Mouse (Mus musculus) A20 (cell line): ENCODE results near the gene Hdac4.

Experiments used
- DNase-seq: peaks from one replicate; pipeline ENCODE4 v3.0.0-alpha.2; 2011; ENCODE audit warnings: low read depth, low spot score

Hdac4 gene

DNA sequence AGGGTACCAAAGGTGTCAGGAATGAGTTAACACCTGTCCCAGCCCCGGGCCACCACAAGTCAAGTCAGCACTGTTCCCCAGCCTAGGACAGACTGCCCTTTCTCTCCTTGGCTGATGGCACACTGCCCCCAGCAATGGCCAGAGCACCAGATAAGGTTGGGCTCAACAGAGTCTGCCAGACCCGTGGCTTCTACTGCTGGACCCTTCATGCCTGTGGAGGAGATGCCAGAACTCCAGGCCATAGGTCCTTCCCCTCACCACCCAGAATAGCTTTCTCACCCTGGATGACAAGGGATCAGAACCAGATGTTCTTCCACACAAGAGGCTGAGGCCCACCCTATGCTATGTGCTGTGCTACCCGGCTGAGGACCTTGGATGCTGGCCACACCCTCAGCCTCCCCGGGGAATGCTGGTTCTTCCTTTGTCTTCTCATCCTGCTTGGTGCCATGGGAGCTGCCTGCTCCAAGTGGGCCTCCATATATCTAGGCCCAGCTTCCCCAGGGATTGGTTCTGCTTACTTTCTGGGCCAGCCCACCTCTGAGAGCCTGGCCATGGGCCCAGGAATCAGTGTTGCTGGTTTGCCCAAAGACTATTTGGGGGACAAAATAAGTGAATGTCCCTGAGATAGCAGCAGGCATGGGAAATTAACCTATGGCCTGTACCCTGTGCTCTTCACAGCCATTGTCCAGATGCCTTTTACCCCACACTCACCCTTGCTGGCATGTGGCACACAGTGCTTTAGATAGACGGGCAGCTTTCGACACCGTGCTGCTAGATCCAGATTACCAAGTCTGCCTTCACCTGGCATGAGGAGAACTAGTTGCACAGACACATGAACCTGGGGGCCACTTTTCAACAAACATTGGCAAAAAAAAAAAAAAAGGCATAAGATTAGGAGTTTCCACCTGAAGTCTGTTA is 273.0 kb downstream of the Hdac4 start:
- no peak for DNase-seq

DNA sequence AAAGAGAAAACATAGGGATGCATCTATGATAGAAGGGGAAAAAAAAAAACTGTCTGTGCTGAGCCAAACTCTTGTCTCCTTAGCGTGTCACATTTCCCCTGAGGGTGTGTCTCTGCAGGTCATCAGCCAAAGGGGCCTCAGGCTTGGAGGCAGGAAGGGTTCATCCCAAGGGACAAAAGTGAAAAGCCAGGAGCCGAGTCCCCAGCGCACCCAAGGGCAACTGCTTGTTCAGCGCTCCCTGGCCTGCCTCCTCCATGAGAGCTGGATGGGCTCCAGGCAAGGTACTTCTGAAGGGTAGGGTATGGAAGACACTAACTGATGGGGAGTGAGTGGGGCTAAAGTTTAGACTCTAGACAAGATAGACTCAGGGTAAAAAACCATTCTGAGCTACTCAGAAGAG is 273.8 kb downstream of the Hdac4 start:
- no peak for DNase-seq

DNA sequence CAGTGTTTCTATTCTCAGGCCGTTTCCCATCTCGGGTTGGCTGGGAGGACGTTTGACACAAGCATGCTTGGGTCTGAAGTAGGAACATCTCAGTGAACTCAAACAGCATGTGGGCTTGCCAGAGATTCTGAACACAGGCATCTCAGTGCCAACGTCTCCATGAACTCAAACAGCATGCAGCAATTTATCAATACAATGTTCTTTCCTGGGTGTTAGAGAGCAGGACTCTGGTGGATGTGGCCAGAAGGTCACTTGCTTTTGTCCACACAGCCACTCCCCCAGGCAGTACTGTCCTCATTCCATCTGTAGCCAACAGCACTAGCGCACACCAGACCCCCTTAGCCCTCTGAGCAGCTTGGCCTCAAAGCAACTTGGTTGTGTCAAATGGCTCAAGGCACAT is 274.2 kb downstream of the Hdac4 start:
- DNase-seq, result no peak

DNA sequence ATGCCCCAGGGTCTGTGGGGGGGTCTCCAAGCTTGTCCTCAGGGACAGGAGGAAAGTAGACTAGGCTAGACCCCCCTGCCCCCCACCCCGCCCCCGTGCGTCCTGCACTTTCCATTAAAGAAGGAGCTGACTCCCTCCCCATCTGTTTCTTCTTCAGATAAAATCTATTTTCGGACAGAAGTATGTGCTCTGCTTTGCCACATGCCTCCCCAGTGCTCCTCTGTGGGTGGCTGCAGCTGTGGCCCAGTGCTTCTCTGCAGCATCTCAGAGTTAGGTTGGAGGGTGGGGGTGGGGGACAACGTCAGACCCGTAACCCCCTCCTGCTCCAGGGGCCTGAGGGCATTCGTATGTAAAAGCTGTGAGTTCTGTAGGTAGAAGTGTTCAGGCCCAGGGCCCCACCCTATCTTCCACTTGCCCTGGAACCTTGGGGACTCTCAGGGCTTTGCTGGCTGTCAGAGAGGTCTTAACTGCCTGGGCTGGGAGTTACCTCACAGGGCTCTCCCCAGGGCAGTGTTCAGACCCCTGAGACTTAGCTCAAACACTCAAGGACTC is 275.4 kb downstream of the Hdac4 start:
- DNase-seq, result no peak

DNA sequence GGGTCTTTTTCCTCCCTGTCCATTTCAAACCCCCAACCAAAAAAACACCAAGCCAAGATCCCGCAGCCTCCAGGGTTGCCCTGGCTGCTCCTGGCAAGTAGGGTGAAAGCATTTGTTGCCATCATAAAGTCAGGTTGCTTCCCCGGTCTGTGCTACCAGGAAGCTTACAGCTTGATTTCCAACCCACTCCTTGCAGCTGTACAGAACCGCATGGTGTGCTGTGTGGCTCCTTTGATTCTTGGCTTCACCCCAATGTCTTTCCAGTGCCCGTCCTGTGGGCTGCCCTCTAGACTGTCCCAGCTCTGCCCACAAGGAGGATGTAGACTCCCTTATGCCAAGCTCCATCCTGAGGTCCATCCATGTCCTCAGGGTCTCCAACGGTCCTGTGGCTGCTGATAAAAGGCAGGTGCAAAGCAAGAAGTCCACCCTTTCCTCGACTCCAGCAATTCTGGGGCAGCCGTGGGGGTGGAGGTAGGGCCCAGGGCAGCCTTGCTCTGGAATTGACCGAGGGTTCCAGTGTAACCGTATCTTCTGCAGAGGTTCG is 277.2 kb downstream of the Hdac4 start:
- no peak for DNase-seq

DNA sequence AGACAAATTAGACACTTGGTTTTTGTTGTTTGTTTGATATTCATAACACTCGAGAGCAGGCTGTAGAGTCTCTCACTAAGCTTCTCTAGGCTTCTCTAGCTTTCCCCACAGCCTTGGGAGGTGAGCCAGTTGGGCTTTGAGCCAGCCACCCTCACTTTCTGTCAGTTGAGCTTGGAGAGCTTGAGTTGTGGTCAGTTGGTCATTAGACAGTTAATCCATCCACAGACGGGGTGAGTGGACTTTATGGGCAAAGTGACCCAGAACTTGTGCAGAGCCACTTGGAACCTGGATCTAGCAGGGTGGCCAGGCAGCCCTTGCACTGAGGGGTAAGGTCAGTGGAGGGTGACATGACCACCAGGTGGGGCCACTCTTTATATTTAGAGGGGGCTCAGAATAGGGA is 277.9 kb downstream of the Hdac4 start:
- no peak for DNase-seq

DNA sequence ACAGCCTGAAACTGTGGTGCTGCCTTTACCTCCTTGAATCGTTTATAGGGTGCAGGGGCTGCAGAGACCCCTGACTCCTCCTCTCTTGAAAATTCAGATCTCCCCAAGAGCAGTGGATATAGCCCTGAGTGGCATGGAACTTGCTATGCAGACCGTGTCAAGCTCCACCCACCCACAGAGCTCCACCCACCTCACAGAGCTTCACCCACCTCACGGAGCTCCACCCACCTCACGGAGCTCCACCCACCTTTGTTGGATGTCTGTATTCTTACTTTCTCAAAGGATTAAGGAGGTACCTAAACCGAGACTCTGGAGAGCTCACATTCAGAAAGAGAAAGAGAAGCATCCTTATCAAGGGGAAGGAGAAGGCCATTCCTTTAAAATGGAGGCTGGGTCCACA is 279.5 kb downstream of the Hdac4 start:
- DNase-seq, result no peak

DNA sequence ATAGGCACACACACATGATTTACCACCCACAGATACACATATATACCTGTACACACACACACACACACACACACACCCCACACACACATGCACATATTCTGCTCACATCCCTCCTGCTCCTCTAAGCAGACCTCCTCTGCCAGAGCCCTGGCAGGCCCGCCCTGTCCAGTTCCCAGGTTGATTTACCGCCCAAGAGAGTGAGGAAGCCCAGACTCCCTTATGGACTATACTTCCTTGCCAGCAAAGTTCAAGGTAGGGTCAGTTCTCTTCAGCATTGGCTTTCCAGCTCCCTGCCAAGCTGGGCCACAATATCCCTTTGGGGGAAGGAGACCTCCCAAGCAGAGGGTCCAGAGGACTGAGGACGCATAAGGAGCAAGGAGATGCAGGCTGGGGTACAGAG is 280.9 kb downstream of the Hdac4 start:
- DNase-seq, result no peak

DNA sequence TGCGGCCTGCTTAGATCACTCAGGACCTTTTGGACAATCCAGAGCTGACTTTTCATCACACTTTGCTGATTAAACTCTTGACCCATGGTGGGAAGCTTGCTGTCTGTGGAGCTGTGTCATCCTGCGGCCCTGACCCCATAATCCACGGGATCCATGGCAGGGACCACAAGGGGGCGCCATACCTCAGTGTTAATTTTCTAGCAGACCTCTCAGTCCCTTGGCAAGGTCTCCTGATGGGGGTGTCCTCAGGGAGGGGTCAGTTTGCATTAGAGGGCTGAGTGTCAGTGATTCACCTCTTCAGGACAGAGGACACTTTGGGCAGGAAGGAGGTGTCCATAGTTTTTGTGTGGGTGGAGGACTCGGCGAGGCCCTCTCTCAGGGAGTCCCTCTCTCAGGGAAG is 281.6 kb downstream of the Hdac4 start:
- DNase-seq, result peak; percentile 63

DNA sequence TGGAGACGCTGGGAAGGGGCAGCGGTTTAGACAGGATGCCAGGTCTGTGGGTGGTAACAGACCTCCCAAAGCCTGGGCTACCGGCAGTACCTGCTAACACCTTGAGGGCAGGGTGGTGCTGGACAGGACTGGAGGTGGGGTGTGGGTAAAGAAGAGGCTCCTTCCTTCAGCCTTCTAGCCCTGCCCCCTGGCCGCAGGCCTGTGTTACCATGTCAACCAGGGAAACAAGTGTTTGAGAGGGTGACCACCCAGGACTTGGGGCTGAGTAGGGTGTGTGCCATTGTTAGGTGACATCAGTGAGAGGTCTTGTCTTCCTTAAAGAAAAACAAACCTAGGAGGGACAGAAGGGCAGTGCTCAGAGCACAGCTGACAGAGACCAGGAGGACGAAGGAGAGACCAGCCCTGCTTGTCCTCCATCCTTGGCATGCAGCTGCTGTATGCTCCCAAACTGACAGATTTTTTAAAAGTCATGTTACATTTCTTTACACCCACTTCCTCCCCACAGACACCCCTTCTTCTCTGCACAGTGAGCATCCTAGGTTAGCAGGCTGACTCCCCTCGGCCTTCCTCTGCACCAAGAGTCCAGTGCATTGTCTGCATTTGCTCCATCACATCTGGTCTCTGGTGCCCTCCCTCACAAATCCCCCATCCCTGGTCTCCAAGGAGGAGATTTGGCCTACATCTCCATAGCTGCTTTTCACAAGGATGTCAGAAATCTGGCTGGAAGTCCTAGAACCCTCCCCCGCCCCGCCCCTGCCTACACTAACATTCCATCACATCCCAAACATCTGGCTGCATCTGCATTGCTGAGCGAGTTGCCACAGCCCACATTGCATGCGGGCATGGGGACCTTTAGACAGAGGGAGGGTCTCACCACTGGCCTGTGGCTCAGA is 283.0 kb downstream of the Hdac4 start:
- DNase-seq, result no peak

DNA sequence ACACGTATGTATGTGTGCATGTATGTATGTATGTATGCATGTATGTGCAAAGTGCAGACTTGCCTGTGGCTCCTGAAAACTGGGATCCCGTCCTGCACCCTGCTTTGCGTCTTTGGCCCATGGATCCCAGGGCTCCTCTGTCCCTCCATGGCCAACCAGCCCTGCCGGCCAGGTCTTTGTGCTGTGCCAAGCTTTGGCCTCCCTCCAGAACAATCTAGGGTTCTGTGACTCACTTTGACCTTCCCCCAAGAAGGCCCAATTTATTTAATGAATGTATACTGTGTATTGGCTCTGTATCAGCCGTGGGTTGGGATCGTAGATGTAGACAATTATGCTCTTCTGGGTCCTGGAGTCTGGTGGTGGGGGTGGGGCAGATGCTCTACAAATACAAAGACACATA is 290.2 kb downstream of the Hdac4 start:
- no peak for DNase-seq

DNA sequence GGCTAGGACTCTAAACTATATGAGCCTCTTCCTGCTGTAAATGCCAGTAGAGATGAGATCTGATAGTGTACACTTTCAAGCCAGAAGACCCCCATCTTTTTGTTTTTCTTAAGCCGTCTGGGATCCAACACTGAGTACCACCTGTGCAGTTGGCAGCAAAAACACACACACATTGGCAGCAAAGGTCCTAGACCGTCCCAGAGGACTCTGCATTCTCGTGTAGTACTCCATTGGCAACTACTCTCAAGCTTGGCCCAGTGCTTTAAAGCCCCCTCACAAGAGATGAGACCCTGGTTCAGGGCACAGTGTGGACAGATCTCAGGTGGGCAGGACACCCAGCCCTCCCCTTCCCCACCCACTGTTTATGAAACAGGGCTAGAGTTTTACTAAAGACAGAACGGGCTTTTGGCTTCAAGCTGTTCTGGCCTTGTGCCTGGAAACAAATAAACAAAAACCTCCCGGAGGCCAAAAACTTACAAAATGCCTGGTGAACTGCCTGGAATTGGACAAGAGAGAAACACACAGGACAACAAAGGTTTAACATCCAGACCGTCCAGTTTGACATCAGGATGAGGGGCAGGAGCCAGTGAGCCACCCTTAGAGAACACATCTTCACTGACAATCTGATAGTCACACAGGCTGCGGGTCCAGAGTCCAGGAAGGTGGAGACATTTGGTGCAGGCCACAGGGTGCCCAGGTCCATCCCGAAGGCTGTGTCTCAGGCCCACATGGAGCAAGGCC is 292.1 kb downstream of the Hdac4 start:
- DNase-seq, result no peak

DNA sequence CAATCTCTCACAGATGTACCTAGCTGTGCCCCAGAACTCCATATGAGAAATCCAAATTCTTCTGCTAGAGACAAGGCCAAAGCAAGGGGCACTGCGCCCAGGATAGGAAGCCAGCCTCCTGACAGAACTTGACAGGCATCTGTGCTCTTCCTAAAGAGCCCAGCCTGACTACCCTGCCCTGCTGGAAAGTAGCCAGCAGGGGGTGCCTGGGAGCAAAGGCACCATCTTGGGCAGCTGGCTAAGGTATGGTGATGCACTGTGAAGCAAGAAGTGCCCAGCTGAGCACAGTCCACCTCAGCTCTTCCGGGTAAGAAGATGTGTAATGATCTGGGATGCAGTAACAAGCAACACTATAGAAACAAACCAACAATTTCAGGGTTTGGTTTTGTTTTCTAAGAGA is 298.4 kb downstream of the Hdac4 start:
- peak; percentile 30 for DNase-seq

DNA sequence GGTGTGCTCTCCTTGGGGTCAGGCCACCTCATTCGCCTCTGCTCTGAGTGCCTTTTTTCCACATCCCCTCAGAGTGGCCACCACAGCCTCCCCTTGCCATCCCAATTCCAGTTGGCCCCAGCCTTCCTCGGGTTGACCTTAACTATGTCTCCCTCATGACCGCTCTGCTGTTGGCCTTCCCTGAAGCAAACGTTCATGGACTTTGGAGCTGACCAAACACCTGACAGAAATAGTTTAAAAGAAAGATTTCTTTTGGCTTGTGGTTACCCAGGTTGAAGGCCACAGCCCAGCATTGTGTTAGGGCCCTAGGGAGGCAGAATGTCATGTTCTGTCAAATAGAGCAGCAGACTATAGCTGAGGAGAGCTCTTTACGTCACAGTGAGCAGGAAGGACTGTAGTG is 301.2 kb downstream of the Hdac4 start:
- DNase-seq, result no peak

DNA sequence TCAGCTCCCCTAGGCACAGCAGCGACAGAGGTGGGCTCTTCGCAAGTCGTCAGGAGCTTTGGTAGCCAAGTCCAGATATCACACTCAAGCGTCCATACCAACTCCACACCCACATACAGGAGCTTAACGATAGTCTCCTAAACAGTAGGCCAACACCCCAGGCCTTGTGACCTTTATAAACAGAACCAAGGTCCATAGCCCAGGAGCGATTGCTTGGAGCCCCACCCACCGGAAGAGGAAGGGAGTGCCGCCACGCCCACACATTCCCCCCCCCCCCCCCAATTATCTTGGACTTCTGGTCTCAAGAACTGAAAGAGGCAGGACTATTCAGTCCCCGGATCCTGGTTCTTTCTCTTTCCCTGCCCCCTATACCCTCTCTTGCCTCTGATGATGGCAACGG is 301.9 kb downstream of the Hdac4 start:
- DNase-seq, result no peak

DNA sequence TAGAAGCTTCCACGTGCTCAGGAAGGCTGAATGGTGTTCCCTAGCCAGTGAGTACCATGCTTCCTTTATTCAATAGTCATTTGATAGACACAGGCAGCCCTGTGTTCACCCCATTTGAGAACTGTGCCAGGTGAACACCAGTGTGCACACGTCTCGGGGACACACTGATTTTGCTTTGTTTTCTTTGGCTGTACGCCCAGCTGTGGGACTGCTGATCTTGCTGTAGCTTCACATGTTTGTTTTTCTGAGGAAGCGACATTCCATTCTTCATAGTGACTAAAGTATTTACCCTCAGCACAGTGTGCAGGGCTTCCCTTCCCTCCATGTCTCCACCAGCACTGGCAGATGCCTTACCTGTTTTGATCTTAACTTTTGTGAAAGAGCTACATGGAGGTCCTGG is 312.4 kb downstream of the Hdac4 start:
- DNase-seq, result no peak

DNA sequence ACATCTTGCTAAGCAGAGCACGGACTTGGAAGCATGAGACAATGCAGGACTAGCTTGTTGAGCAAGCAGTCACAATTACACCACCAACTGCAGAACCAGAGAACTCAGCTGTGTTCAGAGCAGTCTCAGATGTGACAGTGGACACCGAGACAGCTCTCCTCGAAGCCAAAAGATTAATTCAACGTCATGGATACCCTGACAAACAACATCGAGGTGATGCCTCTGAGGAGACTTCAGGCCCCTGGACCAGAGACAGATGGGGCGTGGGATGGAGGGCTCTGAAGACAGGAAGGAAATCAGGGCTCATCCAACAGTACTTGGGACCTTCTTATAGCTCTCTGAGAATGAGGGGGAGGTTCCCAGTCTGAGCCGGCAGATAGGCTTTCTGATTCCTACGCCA is 314.6 kb downstream of the Hdac4 start:
- DNase-seq, result no peak

DNA sequence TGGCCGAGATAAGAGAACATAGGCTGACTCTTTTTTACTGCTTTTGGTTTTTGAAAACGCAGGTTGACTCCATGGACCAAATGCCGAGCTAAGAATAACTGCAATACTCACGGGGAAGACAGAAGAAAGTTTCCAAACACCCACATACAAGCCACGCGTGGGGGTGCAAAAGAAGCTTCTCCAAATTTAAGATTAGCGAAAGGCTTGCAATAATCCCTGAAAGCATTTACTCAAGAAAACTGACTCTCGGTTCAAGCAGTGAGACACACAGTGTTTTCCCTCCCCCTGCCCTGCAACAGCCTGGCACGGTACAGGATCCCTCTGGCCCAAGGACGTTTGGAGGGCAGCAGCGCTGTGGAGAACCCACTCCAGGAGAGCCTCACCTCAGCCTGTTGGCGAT is 315.3 kb downstream of the Hdac4 start:
- DNase-seq, result no peak
